Mouse (Mus musculus) kidney, embryonic 14.5 days (tissue): ENCODE measurements around the gene Zfp692. TPM values are rescaled to one million over a fixed set of nuclear protein-coding genes. Genes with fewer than 3 reads are reported as not detected.
"Not testable (repeated sequence)": the region's sequence is repeated elsewhere in the genome, so short reads cannot be mapped to it uniquely, and the experiment has no call there.

Source experiments
- ATAC-seq: fragments of 200-750 bp; cut with Nextera tagmentation; 2 replicates; pipeline ENCODE4 v1.8.0; 2017; ENCODE audit warnings: moderate number of reproducible peaks, mild to moderate bottlenecking, moderate TSS enrichment, moderate library complexity; ENCODE audit not compliant: low FRiP score, low TSS enrichment
- H3K27ac ChIP-seq: fragments of 300-500 bp; sonication (generic); 2 replicates; pipeline ENCODE4 v1.5.1; 2014; ENCODE audit warnings: low read depth, mild to moderate bottlenecking, low read length, moderate library complexity, mixed read lengths
- H3K27me3 ChIP-seq: fragments of 300-500 bp; sonication (generic); 2 replicates; pipeline ENCODE4 v1.6.1; 2014; ENCODE audit warnings: mild to moderate bottlenecking, low read length; ENCODE audit not compliant: control insufficient read depth, insufficient read depth
- H3K36me3 ChIP-seq: fragments of 300-500 bp; sonication (generic); 2 replicates; pipeline ENCODE4 v1.6.1; 2014; ENCODE audit warnings: low read length, mixed read lengths; ENCODE audit not compliant: control insufficient read depth, insufficient read depth
- H3K4me1 ChIP-seq: fragments of 300-500 bp; sonication (generic); 2 replicates; pipeline ENCODE4 v1.6.1; 2014; ENCODE audit warnings: low read length, mixed read lengths; ENCODE audit not compliant: control insufficient read depth, insufficient read depth
- H3K4me2 ChIP-seq: fragments of 300-500 bp; sonication (generic); replicated peaks from 2 replicates; pipeline ENCODE4 v1.6.1; 2014; ENCODE audit warnings: low read depth, mild to moderate bottlenecking, low read length
- H3K4me3 ChIP-seq: fragments of 300-500 bp; sonication (generic); 2 replicates; pipeline ENCODE4 v1.5.1; 2014; ENCODE audit warnings: mild to moderate bottlenecking, low read length
- H3K9ac ChIP-seq: fragments of 300-500 bp; sonication (generic); 2 replicates; pipeline ENCODE4 v1.6.1; 2014; ENCODE audit warnings: low read depth, mild to moderate bottlenecking, low read length, moderate library complexity
- H3K9me3 ChIP-seq: fragments of 300-500 bp; sonication (generic); 2 replicates; pipeline ENCODE4 v1.6.1; 2016; ENCODE audit warnings: low read length; ENCODE audit not compliant: control insufficient read depth
- WGBS: fragments of 180-500 bp; shearing (Covaris S2); extraction: QIAGEN DNeasy Blood & Tissue Kit; methylation state at CpG from one replicate; pipeline ENCODE4 v1.1.7; 2014; 5-methylcytosine and 5-hydroxymethylcytosine counted together
- polyA plus RNA-seq: library from polyadenylated mRNA; unstranded; fragments of >200 nt; fragmentation: Nextera tagmentation; extraction: Ambion mirVana; gene quantifications from 2 replicates; pipeline ENCODE4 v1.2.1, GENCODE M21; 2014

The Zfp692 gene
- polyA plus RNA-seq, 1 experiment from 2014 or later, result 19.3 TPM

DNA sequence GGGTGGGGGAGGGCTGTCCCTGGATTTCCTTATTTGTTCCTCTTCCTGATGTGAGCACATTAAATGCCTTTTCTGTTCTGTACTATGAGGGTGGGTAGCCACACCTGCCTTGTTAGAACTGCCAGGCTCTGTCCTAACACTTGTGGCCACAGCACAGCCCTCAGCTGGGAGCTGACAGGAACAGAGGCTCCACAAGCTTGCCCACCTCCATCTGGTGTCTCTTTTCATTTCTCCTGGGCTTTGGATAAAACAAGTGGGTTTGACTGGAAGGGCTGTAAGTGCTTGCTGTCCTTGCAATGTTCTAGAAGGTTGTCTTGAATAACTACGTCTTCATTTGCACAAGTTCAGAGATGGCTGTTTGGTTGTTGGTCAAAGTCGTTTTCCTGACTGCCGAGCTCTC, 48.1 kb downstream of the Zfp692 start:
- Histone ChIP-seq H3K4me3 (no peak overlapping the region), H3K4me1 (no peaks in the 10 kb centered on the region), H3K9ac (no peak overlapping the region), H3K36me3 (no peaks in the 10 kb centered on the region), H3K9me3 (no peaks in the 10 kb centered on the region), H3K27me3 (no peaks in the 10 kb centered on the region), H3K4me2 (no peak overlapping the region), H3K27ac (no peak overlapping the region)
- ATAC-seq, result no peak
- 65% methylated on average over 3 of the region's 3 CpGs for WGBS

DNA sequence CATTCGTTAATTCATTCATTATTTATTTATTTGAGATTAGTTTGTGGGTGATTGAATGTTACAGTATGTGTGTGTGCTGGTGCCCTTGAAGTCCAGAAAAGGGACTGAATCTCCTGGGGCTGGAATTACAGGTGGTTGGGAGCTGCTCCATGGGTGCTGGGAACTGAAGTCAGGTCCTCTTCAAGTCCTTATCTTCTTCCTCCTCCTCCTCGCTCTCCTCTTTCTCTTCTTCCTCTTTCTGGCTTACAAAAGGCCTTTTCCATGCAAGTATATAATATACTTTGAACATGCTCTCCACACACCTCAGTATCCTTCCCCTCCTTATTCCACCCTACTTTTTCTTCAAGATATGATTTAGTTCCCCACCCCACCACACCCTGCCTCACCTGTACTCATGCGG, 50.2 kb downstream of the Zfp692 start:
- Histone ChIP-seq H3K27me3 (no peaks in the 10 kb centered on the region), H3K4me2 (no peak overlapping the region)

DNA sequence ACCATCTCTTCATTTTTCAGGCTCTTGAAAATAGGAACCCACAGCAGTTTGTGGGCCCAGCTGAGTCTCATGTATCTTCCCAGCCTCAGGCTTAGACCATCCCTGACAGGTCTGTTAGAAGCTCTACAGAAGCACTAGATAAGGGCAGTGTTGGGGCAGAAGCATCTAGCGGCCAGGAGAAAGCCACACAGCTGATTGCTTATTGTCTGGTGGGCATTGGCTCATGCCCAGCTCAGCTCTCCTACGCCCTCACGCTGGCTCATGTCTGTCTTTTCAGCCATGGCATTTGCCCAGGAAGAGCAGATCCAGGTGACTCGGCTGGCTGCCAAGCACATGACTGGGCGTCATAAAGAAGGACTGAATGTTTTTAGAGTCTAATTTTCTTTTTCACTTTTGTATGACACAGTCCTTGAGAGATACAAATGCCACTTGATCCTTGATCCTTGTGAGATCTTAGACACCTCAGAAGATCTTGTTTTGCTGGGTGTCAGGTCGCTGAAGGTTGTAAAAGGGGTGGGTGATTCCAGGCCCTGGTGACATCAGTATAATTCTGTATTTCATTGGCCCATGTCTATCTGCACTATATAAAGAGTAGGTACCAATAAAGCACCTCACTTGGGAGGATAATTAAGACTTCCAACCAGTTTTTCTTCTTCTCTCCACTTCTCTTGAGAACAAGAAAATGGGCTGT, 51.1 kb downstream of the Zfp692 start:
- no peaks in the 10 kb centered on the region for H3K9me3 ChIP-seq
- H3K27me3 ChIP-seq, result no peaks in the 10 kb centered on the region
- WGBS, result 81% methylated on average over 6 of the region's 6 CpGs
- no peak overlapping the region for H3K27ac ChIP-seq
- no peak for ATAC-seq
- H3K4me1 ChIP-seq, result no peaks in the 10 kb centered on the region
- no peak overlapping the region for H3K4me2 ChIP-seq
- H3K9ac ChIP-seq, result no peak overlapping the region
- no peaks in the 10 kb centered on the region for H3K36me3 ChIP-seq
- H3K4me3 ChIP-seq, result no peak overlapping the region

More for the DNA sequence above, 50.2 kb downstream of the Zfp692 start:
- no peak for ATAC-seq
- Histone ChIP-seq H3K27ac (no peak overlapping the region), H3K36me3 (no peaks in the 10 kb centered on the region), H3K9me3 (no peaks in the 10 kb centered on the region), H3K4me3 (no peak overlapping the region), H3K9ac (no peak overlapping the region), H3K4me1 (no peaks in the 10 kb centered on the region)
- WGBS, result 89% methylated on average over 3 of the region's 3 CpGs

DNA sequence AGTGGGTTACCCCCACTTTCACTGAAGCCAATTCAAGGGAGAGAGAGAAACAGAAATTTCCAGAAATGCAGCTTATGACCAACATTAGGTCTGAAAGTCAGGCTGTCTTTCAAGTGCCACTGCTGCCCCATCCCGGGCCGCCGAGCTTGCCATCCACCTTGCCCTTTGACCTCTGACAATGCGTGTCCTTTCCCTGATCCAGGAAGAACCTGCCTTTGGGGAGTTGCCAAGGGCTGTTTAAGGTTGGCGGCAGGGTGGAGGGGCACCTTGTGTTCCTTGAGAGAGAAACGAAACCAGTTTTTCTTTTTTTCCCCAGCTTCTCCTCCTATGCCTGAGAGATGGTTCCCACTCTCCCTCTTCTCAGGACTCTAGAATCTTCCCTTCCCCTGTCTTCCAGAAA, 55.7 kb downstream of the Zfp692 start:
- WGBS, result no CpG with 5 or more reads among the region's 6 CpGs
- not testable (repeated sequence) for H3K36me3 ChIP-seq, H3K27me3 ChIP-seq, ATAC-seq, H3K9me3 ChIP-seq, H3K9ac ChIP-seq, H3K4me2 ChIP-seq, H3K27ac ChIP-seq, H3K4me3 ChIP-seq, H3K4me1 ChIP-seq

Other genes starting within 250 kb of the Zfp692 start
- gene Gm12248, start 213.9 kb upstream of the Zfp692 start, polyA plus RNA-seq, result not detected in 2 replicates
- 62.0 and 89.1 TPM in 2 replicates for gene Cnot8, start 202.9 kb upstream of the Zfp692 start, polyA plus RNA-seq
- gene Gemin5, start 138.5 kb upstream of the Zfp692 start, polyA plus RNA-seq, result 27.1 and 35.7 TPM in 2 replicates
- 137 and 186 TPM in 2 replicates for gene Mrpl22, start 135.4 kb upstream of the Zfp692 start, polyA plus RNA-seq
- 3.3 and 4.2 TPM in 2 replicates for gene Igtp, start 107.5 kb upstream of the Zfp692 start, polyA plus RNA-seq
- gene Irgm2, start 107.5 kb upstream of the Zfp692 start, polyA plus RNA-seq, result 0.84 and 1.9 TPM in 2 replicates
- not detected in 2 replicates for gene 4930438A08Rik, start 32.3 kb upstream of the Zfp692 start, polyA plus RNA-seq
- 34.4 and 34.5 TPM in 2 replicates for gene Zfp672, start 23.3 kb downstream of the Zfp692 start, polyA plus RNA-seq
- 17.0 and 27.5 TPM in 2 replicates for gene Sh3bp5l, start 23.7 kb downstream of the Zfp692 start, polyA plus RNA-seq
- not detected in 2 replicates for gene Lypd8, start 72.0 kb downstream of the Zfp692 start, polyA plus RNA-seq
- gene 1810065E05Rik, start 114.0 kb downstream of the Zfp692 start, polyA plus RNA-seq, result 0.36 TPM in 1 of 2 replicates, not detected in the other
- not detected in 2 replicates for gene Gm12253, start 125.5 kb downstream of the Zfp692 start, polyA plus RNA-seq
- gene Lypd9, start 145.9 kb downstream of the Zfp692 start, polyA plus RNA-seq, result not detected in 2 replicates
- gene Olfr30, start 155.2 kb downstream of the Zfp692 start, polyA plus RNA-seq, result not detected in 2 replicates
- gene Olfr332, start 185.5 kb downstream of the Zfp692 start, polyA plus RNA-seq, result 0.11 TPM in 1 of 2 replicates, not detected in the other
- not detected in 2 replicates for gene Olfr331, start 195.5 kb downstream of the Zfp692 start, polyA plus RNA-seq
- gene Olfr330, start 227.8 kb downstream of the Zfp692 start, polyA plus RNA-seq, result not detected in 2 replicates
- gene Olfr329-ps, start 239.4 kb downstream of the Zfp692 start, polyA plus RNA-seq, result not detected in 2 replicates
- 0.07 and 0.18 TPM in 2 replicates for gene Olfr328, start 248.6 kb downstream of the Zfp692 start, polyA plus RNA-seq